Mouse (Mus musculus) hindbrain, embryonic 10.5 days (tissue): ENCODE measurements around the gene Gnas. TPM values are rescaled to one million over a fixed set of nuclear protein-coding genes. Genes with fewer than 3 reads are reported as not detected.
"Not testable (repeated sequence)": the region's sequence is repeated elsewhere in the genome, so short reads cannot be mapped to it uniquely, and the experiment has no call there.

ENCODE experiments used
- DNase-seq: peaks from one replicate; pipeline ENCODE4 v3.0.0-alpha.2; 2017; ENCODE audit warnings: low spot score
- H3K27ac ChIP-seq: fragments of 300-500 bp; sonication (generic); 2 replicates; pipeline ENCODE4 v1.5.1; 2016; ENCODE audit warnings: mild to moderate bottlenecking, moderate library complexity
- H3K27me3 ChIP-seq: fragments of 300-500 bp; sonication (generic); 2 replicates; pipeline ENCODE4 v1.6.1; 2016; ENCODE audit warnings: mild to moderate bottlenecking; ENCODE audit not compliant: poor library complexity, insufficient read depth, severe bottlenecking
- H3K36me3 ChIP-seq: fragments of 300-500 bp; sonication (generic); 2 replicates; pipeline ENCODE4 v1.6.1; 2016; ENCODE audit warnings: mild to moderate bottlenecking, moderate library complexity
- H3K4me1 ChIP-seq: fragments of 300-500 bp; sonication (generic); replicated peaks from 2 replicates; pipeline ENCODE4 v1.6.1; 2016; ENCODE audit warnings: mild to moderate bottlenecking
- H3K4me3 ChIP-seq: fragments of 300-500 bp; sonication (generic); 2 replicates; pipeline ENCODE4 v1.5.1; 2016; ENCODE audit warnings: mild to moderate bottlenecking, moderate library complexity
- H3K9me3 ChIP-seq: fragments of 300-500 bp; sonication (generic); 2 replicates; pipeline ENCODE4 v1.6.1; 2016; ENCODE audit warnings: mild to moderate bottlenecking, moderate library complexity
- WGBS: fragments of 180-500 bp; shearing (Covaris S2); methylation state at CpG from one replicate; pipeline ENCODE4 v1.1.7; 2016; 5-methylcytosine and 5-hydroxymethylcytosine counted together
- polyA plus RNA-seq: library from polyadenylated mRNA; unstranded; fragments of >200 nt; fragmentation: Nextera tagmentation; extraction: Ambion mirVana; gene quantifications from 2 replicates; pipeline ENCODE4 v1.2.1, GENCODE M21; 2016

Gene Gnas
- polyA plus RNA-seq, 1 experiment from 2014 or later, result 1,270 TPM

- DNase-seq, result no peak
- Histone ChIP-seq H3K27ac (no peak overlapping the region), H3K9me3 (no peaks in the 10 kb centered on the region), H3K4me1 (peaks cover 59% of the 10 kb centered on the region), H3K36me3 (peaks cover 47% of the 10 kb centered on the region), H3K27me3 (no peaks in the 10 kb centered on the region), H3K4me3 (0 out of 2 replicates have a peak overlapping the region, but pooled peaks have one; percentile 9)
- WGBS, result 86% methylated on average over 10 of the region's 10 CpGs
Observed at GRCm38 (mm10) chr2:174334415-174334814, 50.3 kb downstream of the Gnas start.

GRCm38 (mm10) chr2:174337275-174337674, 53.2 kb downstream of the Gnas start:
- DNase-seq, result no peak

GRCm38 (mm10) chr2:174339701-174340100, 55.6 kb downstream of the Gnas start:
- DNase-seq, result no peak
- Histone ChIP-seq H3K27ac (no peak overlapping the region), H3K4me3 (no peak overlapping the region), H3K36me3 (peaks cover 90% of the 10 kb centered on the region), H3K4me1 (peaks cover 64% of the 10 kb centered on the region), H3K27me3 (no peaks in the 10 kb centered on the region), H3K9me3 (no peaks in the 10 kb centered on the region)
- WGBS, result 97% methylated on average over 1 of the region's 1 CpGs

More at GRCm38 (mm10) chr2:174337275-174337674, 53.2 kb downstream of the Gnas start:
- peaks cover 70% of the 10 kb centered on the region for H3K4me1 ChIP-seq
- 88% methylated on average over 13 of the region's 13 CpGs for WGBS
- H3K36me3 ChIP-seq, result peaks cover 74% of the 10 kb centered on the region
- no peak overlapping the region for H3K27ac ChIP-seq
- no peaks in the 10 kb centered on the region for H3K9me3 ChIP-seq
- no peaks in the 10 kb centered on the region for H3K27me3 ChIP-seq
- H3K4me3 ChIP-seq, result no peak overlapping the region

GRCm38 (mm10) chr2:174340229-174340892, 56.2 kb downstream of the Gnas start:
- 94% methylated on average over 3 of the region's 3 CpGs for WGBS
- Histone ChIP-seq H3K27ac (no peak overlapping the region), H3K4me1 (peaks cover 57% of the 10 kb centered on the region), H3K9me3 (0 out of 2 replicates have a peak, but pooled peaks cover under 1% of the 10 kb centered on the region), H3K27me3 (no peaks in the 10 kb centered on the region), H3K36me3 (peaks cover 90% of the 10 kb centered on the region), H3K4me3 (no peak overlapping the region)
- DNase-seq, result no peak

GRCm38 (mm10) chr2:174340893-174341580, 56.9 kb downstream of the Gnas start:
- Histone ChIP-seq H3K27me3 (no peaks in the 10 kb centered on the region), H3K36me3 (peaks cover 94% of the 10 kb centered on the region), H3K4me1 (peaks cover 51% of the 10 kb centered on the region), H3K9me3 (0 out of 2 replicates have a peak, but pooled peaks cover 4% of the 10 kb centered on the region), H3K27ac (no peak overlapping the region), H3K4me3 (no peak overlapping the region)
- 90% methylated on average over 4 of the region's 4 CpGs for WGBS
- no peak for DNase-seq

GRCm38 (mm10) chr2:174342793-174343400, 58.8 kb downstream of the Gnas start:
- no peaks in the 10 kb centered on the region for H3K27me3 ChIP-seq
- H3K27ac ChIP-seq, result no peak overlapping the region
- H3K9me3 ChIP-seq, result 0 out of 2 replicates have a peak, but pooled peaks cover 4% of the 10 kb centered on the region
- WGBS, result 83% methylated on average over 8 of the region's 8 CpGs
- H3K4me3 ChIP-seq, result no peak overlapping the region
- H3K4me1 ChIP-seq, result peaks cover 42% of the 10 kb centered on the region
- no peak for DNase-seq
- peaks cover 90% of the 10 kb centered on the region for H3K36me3 ChIP-seq

GRCm38 (mm10) chr2:174343566-174343965, 59.4 kb downstream of the Gnas start:
- Histone ChIP-seq H3K27me3 (no peaks in the 10 kb centered on the region), H3K36me3 (peaks cover 86% of the 10 kb centered on the region), H3K27ac (no peak overlapping the region), H3K9me3 (0 out of 2 replicates have a peak, but pooled peaks cover 4% of the 10 kb centered on the region), H3K4me1 (peaks cover 42% of the 10 kb centered on the region), H3K4me3 (no peak overlapping the region)
- DNase-seq, result no peak
- 81% methylated on average over 1 of the region's 1 CpGs for WGBS

- Histone ChIP-seq H3K27ac (no peak overlapping the region), H3K9me3 (0 out of 2 replicates have a peak, but pooled peaks cover 4% of the 10 kb centered on the region), H3K27me3 (no peaks in the 10 kb centered on the region), H3K4me1 (peaks cover 42% of the 10 kb centered on the region), H3K4me3 (no peak overlapping the region), H3K36me3 (peaks cover 80% of the 10 kb centered on the region)
- 65% methylated on average over 3 of the region's 3 CpGs for WGBS
- peak; percentile 28 for DNase-seq
Observed at GRCm38 (mm10) chr2:174344003-174344655, 60.0 kb downstream of the Gnas start.

GRCm38 (mm10) chr2:174344996-174345395, 60.9 kb downstream of the Gnas start:
- Histone ChIP-seq H3K27ac (no peak overlapping the region), H3K4me3 (no peak overlapping the region), H3K36me3 (peaks cover 73% of the 10 kb centered on the region), H3K4me1 (peaks cover 37% of the 10 kb centered on the region), H3K9me3 (0 out of 2 replicates have a peak, but pooled peaks cover 4% of the 10 kb centered on the region), H3K27me3 (no peaks in the 10 kb centered on the region)
- no peak for DNase-seq
- WGBS, result 96% methylated on average over 16 of the region's 16 CpGs

GRCm38 (mm10) chr2:174346612-174346998, 62.5 kb downstream of the Gnas start, which contains the start of gene Gm20721:
Gm20721 (minus strand) TSS chr2:174346712.
- no peak within 1 kb of the TSS for H3K27ac ChIP-seq
- peaks cover 25% of the 10 kb centered on the region for H3K4me1 ChIP-seq
- H3K9me3 ChIP-seq, result 0 out of 2 replicates have a peak, but pooled peaks cover 4% of the 10 kb centered on the region
- DNase-seq, result no peak
- peaks cover 59% of the 10 kb centered on the region for H3K36me3 ChIP-seq
- no peak within 1 kb of the TSS for H3K4me3 ChIP-seq
- H3K27me3 ChIP-seq, result no peaks in the 10 kb centered on the region
- 96% methylated on average over 5 of the region's 5 CpGs for WGBS

- not testable (repeated sequence) for H3K9me3 ChIP-seq, H3K27me3 ChIP-seq, DNase-seq, H3K27ac ChIP-seq, H3K4me3 ChIP-seq
- WGBS, result 98% methylated on average over 2 of the region's 2 CpGs
- Histone ChIP-seq H3K4me1 (peaks cover 20% of the 10 kb centered on the region), H3K36me3 (peaks cover 53% of the 10 kb centered on the region)
Observed at GRCm38 (mm10) chr2:174346999-174347668, 63.0 kb downstream of the Gnas start.

GRCm38 (mm10) chr2:174358516-174358915, 74.4 kb downstream of the Gnas start:
- H3K4me3 ChIP-seq, result no peak overlapping the region
- H3K36me3 ChIP-seq, result no peaks in the 10 kb centered on the region
- no peaks in the 10 kb centered on the region for H3K27me3 ChIP-seq
- H3K27ac ChIP-seq, result no peak overlapping the region
- no peaks in the 10 kb centered on the region for H3K9me3 ChIP-seq
- DNase-seq, result no peak
- 89% methylated on average over 4 of the region's 4 CpGs for WGBS
- no peaks in the 10 kb centered on the region for H3K4me1 ChIP-seq
